Mouse (Mus musculus) T-helper 1 cell (primary cell): ENCODE data around the gene Rhcg.

Experiments
- in situ Hi-C: fragments of 300-600 bp; cut with MboI, MseI; formaldehyde crosslinking; loops from one replicate; pipeline ENCODE4 v1.15.1; 2025; ENCODE audit warnings: high pct_unique_total_duplicates

Rhcg gene

GRCm38 (mm10) chr7:79617418-79617817 is at the start of gene Rhcg:
Rhcg (minus strand) TSS chr7:79617657.
- in situ Hi-C loops = no loop called here

- in situ Hi-C loops = no loop called here
Measured at GRCm38 (mm10) chr7:79666690-79667089, 49.2 kb upstream of the Rhcg start.

GRCm38 (mm10) chr7:79661253-79661890 is 43.9 kb upstream of the Rhcg start:
- in situ Hi-C loops = no loop called here

GRCm38 (mm10) chr7:79660291-79661150 is 43.1 kb upstream of the Rhcg start:
- in situ Hi-C loops = no loop called here

- in situ Hi-C loops = no loop called here
Measured at GRCm38 (mm10) chr7:79659578-79660290, 42.3 kb upstream of the Rhcg start, which contains the start of gene Ticrr. Ticrr (plus strand) TSS chr7:79660196.

- in situ Hi-C loops = no loop called here
Measured at GRCm38 (mm10) chr7:79654586-79654985, 37.1 kb upstream of the Rhcg start.

- in situ Hi-C loops = no loop called here
Measured at GRCm38 (mm10) chr7:79654185-79654584, 36.7 kb upstream of the Rhcg start.

- in situ Hi-C loops = no loop called here
Measured at GRCm38 (mm10) chr7:79649005-79649404, 31.5 kb upstream of the Rhcg start.

GRCm38 (mm10) chr7:79647233-79647632 is 29.8 kb upstream of the Rhcg start:
- in situ Hi-C loops = no loop called here

GRCm38 (mm10) chr7:79631773-79632348 is 14.4 kb upstream of the Rhcg start:
- in situ Hi-C loops = no loop called here

GRCm38 (mm10) chr7:79628271-79628913 is 10.9 kb upstream of the Rhcg start:
- in situ Hi-C loops = no loop called here

GRCm38 (mm10) chr7:79626170-79626569 is 8.7 kb upstream of the Rhcg start:
- in situ Hi-C loops = no loop called here

- in situ Hi-C loops = no loop called here
Measured at GRCm38 (mm10) chr7:79623086-79623485, 5.6 kb upstream of the Rhcg start.

- in situ Hi-C loops = no loop called here
Measured at GRCm38 (mm10) chr7:79619493-79619892, 2.0 kb upstream of the Rhcg start.

GRCm38 (mm10) chr7:79615941-79616340 is 1.5 kb downstream of the Rhcg start:
- in situ Hi-C loops = no loop called here

GRCm38 (mm10) chr7:79615008-79615407 is 2.4 kb downstream of the Rhcg start:
- in situ Hi-C loops = no loop called here

GRCm38 (mm10) chr7:79613314-79613713 is 4.1 kb downstream of the Rhcg start:
- in situ Hi-C loops = no loop called here

- in situ Hi-C loops = no loop called here
Measured at GRCm38 (mm10) chr7:79612783-79613182, 4.7 kb downstream of the Rhcg start.

GRCm38 (mm10) chr7:79611901-79612300 is 5.6 kb downstream of the Rhcg start:
- in situ Hi-C loops = no loop called here

GRCm38 (mm10) chr7:79607263-79607921 is 10.1 kb downstream of the Rhcg start:
- in situ Hi-C loops = no loop called here

- in situ Hi-C loops = no loop called here
Measured at GRCm38 (mm10) chr7:79606766-79607165, 10.7 kb downstream of the Rhcg start.
